Mouse (Mus musculus) heart, postnatal 0 days (tissue): ENCODE results near the gene Tacr2. TPM values are rescaled to one million over a fixed set of nuclear protein-coding genes. Genes with fewer than 3 reads are reported as not detected.

Experiments used
- ATAC-seq: fragments of 200-750 bp; cut with Nextera tagmentation; 2 replicates; pipeline ENCODE4 v1.8.0; 2017; ENCODE audit warnings: low read depth, moderate number of reproducible peaks, moderate library complexity; ENCODE audit not compliant: insufficient read depth
- DNase-seq: peaks from one replicate; pipeline ENCODE4 v3.0.0-alpha.2; 2016; ENCODE audit warnings: low spot score
- H3K27ac ChIP-seq: fragments of 300-500 bp; sonication (generic); 2 replicates; pipeline ENCODE4 v1.5.1; 2014; ENCODE audit warnings: low read depth, mild to moderate bottlenecking
- H3K27me3 ChIP-seq: fragments of 300-500 bp; sonication (generic); 2 replicates; pipeline ENCODE4 v1.6.1; 2014; ENCODE audit warnings: low read length, mixed read lengths; ENCODE audit not compliant: control insufficient read depth, insufficient read depth
- H3K36me3 ChIP-seq: fragments of 300-500 bp; sonication (generic); replicated peaks from 2 replicates; pipeline ENCODE4 v1.6.1; 2014; ENCODE audit warnings: low read length, mixed read lengths; ENCODE audit not compliant: control insufficient read depth, insufficient read depth
- H3K4me1 ChIP-seq: fragments of 300-500 bp; sonication (generic); 2 replicates; pipeline ENCODE4 v1.6.1; 2014; ENCODE audit warnings: antibody characterized with exemption; ENCODE audit not compliant: control insufficient read depth, insufficient read depth
- H3K4me2 ChIP-seq: fragments of 300-500 bp; sonication (generic); 2 replicates; pipeline ENCODE4 v1.6.1; 2014; ENCODE audit warnings: low read depth, mild to moderate bottlenecking, low read length, moderate library complexity
- H3K4me3 ChIP-seq: fragments of 300-500 bp; sonication (generic); 2 replicates; pipeline ENCODE4 v1.5.1; 2014; ENCODE audit warnings: low read depth, low read length
- H3K9ac ChIP-seq: fragments of 300-500 bp; sonication (generic); replicated peaks from 2 replicates; pipeline ENCODE4 v1.6.1; 2014; ENCODE audit warnings: low read depth, low read length, mixed read lengths
- H3K9me3 ChIP-seq: fragments of 300-500 bp; sonication (generic); replicated peaks from 2 replicates; pipeline ENCODE4 v1.6.1; 2016; ENCODE audit warnings: low read length; ENCODE audit not compliant: control insufficient read depth
- CTCF ChIP-seq: IDR thresholded peaks from 2 replicates; pipeline ENCODE4 v1.5.1; 2016; ENCODE audit warnings: antibody characterized with exemption, control low read depth, low read depth
- EP300 ChIP-seq: IDR thresholded peaks from 2 replicates; pipeline ENCODE4 v1.6.1; 2016; ENCODE audit warnings: antibody characterized with exemption, low read depth
- whole genome bisulfite sequencing: fragments of 180-500 bp; shearing (Covaris S2); extraction: QIAGEN DNeasy Blood & Tissue Kit; methylation state at CpG from one replicate; pipeline ENCODE4 v1.1.7; 2014; 5-methylcytosine and 5-hydroxymethylcytosine counted together
- polyA plus RNA-seq: library from polyadenylated mRNA; unstranded; fragments of >200 nt; fragmentation: Nextera tagmentation; extraction: Ambion mirVana; gene quantifications from 2 replicates; pipeline ENCODE4 v1.2.1, GENCODE M21; 2015
- total RNA-seq: library from RNA; depleted of rRNA; stranded (reverse); fragments of >200 nt; gene quantifications from 2 replicates; pipeline ENCODE4 v1.2.3, GENCODE M21; 2014; ENCODE audit warnings: low replicate concordance; rRNA removed

The Tacr2 gene
- total RNA-seq (2.7 TPM in 1 of 2 replicates, not detected in the other), polyA plus RNA-seq (not detected in 2 replicates)

- WGBS: 61% methylated on average over 12 of the region's 12 CpGs
- no peak for TF ChIP-seq EP300
- no peak for TF ChIP-seq CTCF
- no peaks in the 10 kb centered on the region for H3K9me3 ChIP-seq
- no peaks in the 10 kb centered on the region for H3K36me3 ChIP-seq
- no peak within 1 kb of the TSS for H3K4me3 ChIP-seq
- ATAC-seq: no peak
- DNase-seq: no peak
- no peaks in the 10 kb centered on the region for H3K27me3 ChIP-seq
- H3K9ac ChIP-seq: no peak within 1 kb of the TSS
- no peak within 1 kb of the TSS for H3K27ac ChIP-seq
- no peak within 1 kb of the TSS for H3K4me2 ChIP-seq
- no peaks in the 10 kb centered on the region for H3K4me1 ChIP-seq
Measured at GRCm38 (mm10) chr10:62252000-62252488, at the start of gene Tacr2. Gene Tacr2, plus strand, starts transcription at chr10:62252438.

GRCm38 (mm10) chr10:62202574-62202973 lies 49.7 kb upstream of the Tacr2 start:
- Histone ChIP-seq H3K36me3 (no peaks in the 10 kb centered on the region), H3K4me1 (no peaks in the 10 kb centered on the region), H3K27ac (no peak overlapping the region), H3K4me3 (no peak overlapping the region), H3K4me2 (no peak overlapping the region), H3K27me3 (no peaks in the 10 kb centered on the region), H3K9ac (no peak overlapping the region), H3K9me3 (no peaks in the 10 kb centered on the region)
- DNase-seq: no peak
- WGBS: 60% methylated on average over 6 of the region's 6 CpGs
- TF ChIP-seq CTCF (no peak), EP300 (no peak)
- ATAC-seq: no peak

GRCm38 (mm10) chr10:62208241-62208896 lies 43.9 kb upstream of the Tacr2 start:
- TF ChIP-seq EP300 (no peak), CTCF (no peak)
- WGBS: 47% methylated on average over 10 of the region's 10 CpGs
- Histone ChIP-seq H3K36me3 (no peaks in the 10 kb centered on the region), H3K4me2 (no peak overlapping the region), H3K4me1 (no peaks in the 10 kb centered on the region), H3K27me3 (no peaks in the 10 kb centered on the region), H3K9me3 (no peaks in the 10 kb centered on the region), H3K9ac (no peak overlapping the region), H3K4me3 (no peak overlapping the region), H3K27ac (no peak overlapping the region)
- no peak for DNase-seq
- no peak for ATAC-seq

- Histone ChIP-seq H3K9me3 (no peaks in the 10 kb centered on the region), H3K36me3 (no peaks in the 10 kb centered on the region), H3K4me3 (no peak overlapping the region), H3K4me1 (no peaks in the 10 kb centered on the region), H3K27ac (no peak overlapping the region), H3K4me2 (no peak overlapping the region), H3K27me3 (no peaks in the 10 kb centered on the region), H3K9ac (no peak overlapping the region)
- WGBS: 41% methylated on average over 6 of the region's 6 CpGs
- TF ChIP-seq EP300: no peak
- ATAC-seq (no peak), DNase-seq (no peak)
Measured at GRCm38 (mm10) chr10:62211310-62211709, 40.9 kb upstream of the Tacr2 start.

- H3K4me1 ChIP-seq: no peaks in the 10 kb centered on the region
- H3K36me3 ChIP-seq: no peaks in the 10 kb centered on the region
- H3K4me3 ChIP-seq: no peak overlapping the region
- TF ChIP-seq EP300 (no peak), CTCF (no peak)
- DNase-seq: no peak
- no peaks in the 10 kb centered on the region for H3K9me3 ChIP-seq
- H3K27me3 ChIP-seq: no peaks in the 10 kb centered on the region
- H3K27ac ChIP-seq: no peak overlapping the region
- no peak for ATAC-seq
- WGBS: 42% methylated on average over 5 of the region's 5 CpGs
- H3K9ac ChIP-seq: no peak overlapping the region
- no peak overlapping the region for H3K4me2 ChIP-seq
Measured at GRCm38 (mm10) chr10:62215169-62215616, 37.0 kb upstream of the Tacr2 start.

- TF ChIP-seq EP300 (no peak), CTCF (no peak)
- WGBS: 94% methylated on average over 8 of the region's 8 CpGs
Measured at GRCm38 (mm10) chr10:62215633-62216032, 36.6 kb upstream of the Tacr2 start.

More at GRCm38 (mm10) chr10:62215633-62216032, 36.6 kb upstream of the Tacr2 start:
- Histone ChIP-seq H3K36me3 (no peaks in the 10 kb centered on the region), H3K4me3 (no peak overlapping the region), H3K9ac (no peak overlapping the region), H3K4me2 (no peak overlapping the region), H3K27ac (0 out of 2 replicates have a peak overlapping the region, but pooled peaks have one; percentile 86), H3K9me3 (no peaks in the 10 kb centered on the region), H3K4me1 (no peaks in the 10 kb centered on the region), H3K27me3 (no peaks in the 10 kb centered on the region)
- ATAC-seq: no peak
- no peak for DNase-seq
